Mouse (Mus musculus): ENCODE data around the gene Garnl3.

DNA sequence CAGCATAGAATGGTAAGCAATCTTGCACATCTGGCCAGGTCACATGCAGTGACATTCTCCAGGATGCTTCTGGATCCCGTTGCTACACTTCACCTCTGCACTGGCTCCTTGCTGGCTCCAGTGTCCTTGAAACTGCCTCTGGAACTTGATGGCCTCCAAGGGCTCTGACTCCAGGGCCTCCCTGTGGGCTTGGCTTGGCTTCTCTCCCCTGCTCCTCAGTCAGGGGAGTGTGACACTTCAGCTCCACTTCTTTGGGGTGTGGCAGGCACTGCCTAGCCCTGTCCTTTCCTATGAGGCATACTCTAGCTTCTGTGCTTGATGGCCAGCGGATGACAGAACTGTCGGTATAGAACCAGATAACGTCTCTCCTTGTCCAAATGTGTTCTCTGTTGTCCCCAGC is 15.5 kb upstream of the Garnl3 start:
- TF ChIP-seq CTCF (conservative IDR thresholded peaks at IDR 0.05; ENCODE audit: insufficient read depth, insufficient read length, low read depth, low read length) (no peak), POLR2A (IDR thresholded peaks at IDR 0.05; ENCODE audit: low read depth, low read length) (no peak)
